Mouse (Mus musculus): Measurements from ENCODE around the gene Efcab9.

Efcab9 gene

GRCm38 (mm10) chr11:32505091-32505739 is 26.7 kb downstream of the Efcab9 start:
- Histone ChIP-seq H3K27me3 (ENCODE audit: insufficient read depth, low read length) (no peaks in the 10 kb centered on the region), H3K9me3 (ENCODE audit: low read length) (no peaks in the 10 kb centered on the region), H3K36me3 (ENCODE audit: insufficient read depth, low read length) (0 out of 2 replicates have a peak, but pooled peaks cover 4% of the 10 kb centered on the region), H3K4me3 (replicated peaks; ENCODE audit: low read length) (no peak overlapping the region), H3K4me1 (replicated peaks; ENCODE audit: low read depth, low read length) (no peaks in the 10 kb centered on the region)
- TF ChIP-seq NANOG (IDR thresholded peaks at IDR 0.05; ENCODE audit: borderline replicate concordance, low read length) (no peak), POU5F1 (IDR thresholded peaks at IDR 0.05; ENCODE audit: borderline replicate concordance, low read length) (no peak), CTCF (conservative IDR thresholded peaks at IDR 0.05; ENCODE audit: low read length) (no peak)

- Histone ChIP-seq H3K4me3 (replicated peaks; ENCODE audit: low read length) (no peak overlapping the region), H3K9me3 (ENCODE audit: low read length) (no peaks in the 10 kb centered on the region), H3K4me1 (replicated peaks; ENCODE audit: low read depth, low read length) (no peaks in the 10 kb centered on the region), H3K36me3 (ENCODE audit: insufficient read depth, low read length) (0 out of 2 replicates have a peak, but pooled peaks cover 4% of the 10 kb centered on the region), H3K27me3 (ENCODE audit: insufficient read depth, low read length) (no peaks in the 10 kb centered on the region)
- TF ChIP-seq NANOG (IDR thresholded peaks at IDR 0.05; ENCODE audit: borderline replicate concordance, low read length): no peak
- no peak for TF ChIP-seq POU5F1 (IDR thresholded peaks at IDR 0.05; ENCODE audit: borderline replicate concordance, low read length)
- TF ChIP-seq CTCF (conservative IDR thresholded peaks at IDR 0.05; ENCODE audit: low read length): no peak
Observed at GRCm38 (mm10) chr11:32503711-32504110, 28.2 kb downstream of the Efcab9 start.

GRCm38 (mm10) chr11:32499931-32500330 is 31.9 kb downstream of the Efcab9 start:
- Histone ChIP-seq H3K4me1 (replicated peaks; ENCODE audit: low read depth, low read length) (0 out of 2 replicates have a peak, but pooled peaks cover 4% of the 10 kb centered on the region), H3K4me3 (replicated peaks; ENCODE audit: low read length) (no peak overlapping the region), H3K9me3 (ENCODE audit: low read length) (no peaks in the 10 kb centered on the region), H3K36me3 (ENCODE audit: insufficient read depth, low read length) (0 out of 2 replicates have a peak, but pooled peaks cover 4% of the 10 kb centered on the region), H3K27me3 (ENCODE audit: insufficient read depth, low read length) (no peaks in the 10 kb centered on the region)
- no peak for TF ChIP-seq CTCF (conservative IDR thresholded peaks at IDR 0.05; ENCODE audit: low read length)

- TF ChIP-seq NANOG (IDR thresholded peaks at IDR 0.05; ENCODE audit: borderline replicate concordance, low read length) (no peak), CTCF (conservative IDR thresholded peaks at IDR 0.05; ENCODE audit: low read length) (no peak), POU5F1 (IDR thresholded peaks at IDR 0.05; ENCODE audit: borderline replicate concordance, low read length) (no peak)
- Histone ChIP-seq H3K36me3 (ENCODE audit: insufficient read depth, low read length) (0 out of 2 replicates have a peak, but pooled peaks cover 4% of the 10 kb centered on the region), H3K4me3 (replicated peaks; ENCODE audit: low read length) (no peak overlapping the region), H3K27me3 (ENCODE audit: insufficient read depth, low read length) (no peaks in the 10 kb centered on the region), H3K9me3 (ENCODE audit: low read length) (no peaks in the 10 kb centered on the region), H3K4me1 (replicated peaks; ENCODE audit: low read depth, low read length) (0 out of 2 replicates have a peak, but pooled peaks cover 4% of the 10 kb centered on the region)
Observed at GRCm38 (mm10) chr11:32498757-32499535, 32.9 kb downstream of the Efcab9 start.

- H3K4me3 ChIP-seq (replicated peaks; ENCODE audit: low read length): no peak overlapping the region
- H3K27me3 ChIP-seq (ENCODE audit: insufficient read depth, low read length): no peaks in the 10 kb centered on the region
- TF ChIP-seq CTCF (conservative IDR thresholded peaks at IDR 0.05; ENCODE audit: low read length) (no peak), NANOG (IDR thresholded peaks at IDR 0.05; ENCODE audit: borderline replicate concordance, low read length) (no peak), POU5F1 (IDR thresholded peaks at IDR 0.05; ENCODE audit: borderline replicate concordance, low read length) (no peak)
- no peaks in the 10 kb centered on the region for H3K9me3 ChIP-seq (ENCODE audit: low read length)
- H3K4me1 ChIP-seq (replicated peaks; ENCODE audit: low read depth, low read length): 0 out of 2 replicates have a peak, but pooled peaks cover 4% of the 10 kb centered on the region
- no peaks in the 10 kb centered on the region for H3K36me3 ChIP-seq (ENCODE audit: insufficient read depth, low read length)
Observed at GRCm38 (mm10) chr11:32495283-32495682, 36.6 kb downstream of the Efcab9 start.

DNA sequence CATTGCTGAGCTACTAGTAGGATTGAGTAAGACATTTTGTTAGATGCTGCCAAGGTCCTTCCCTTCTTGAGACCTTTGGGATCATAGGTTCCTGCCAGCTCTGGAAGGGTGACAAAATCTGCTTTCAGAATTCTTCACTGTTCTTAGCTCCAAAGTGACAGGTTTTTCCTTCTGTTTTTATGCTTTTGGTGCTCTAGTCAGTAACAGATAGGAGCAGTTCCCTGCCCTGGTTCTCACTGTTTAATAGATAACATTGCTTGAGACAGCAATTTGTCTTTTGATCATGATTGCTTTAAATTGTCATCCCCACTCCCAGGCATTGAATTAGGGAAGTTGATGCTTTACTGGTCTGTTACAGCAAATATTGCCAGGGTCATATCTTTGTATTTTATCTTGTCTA is 38.6 kb downstream of the Efcab9 start:
- TF ChIP-seq CTCF (conservative IDR thresholded peaks at IDR 0.05; ENCODE audit: low read length): no peak
- TF ChIP-seq POU5F1 (IDR thresholded peaks at IDR 0.05; ENCODE audit: borderline replicate concordance, low read length): no peak
- no peak for TF ChIP-seq NANOG (IDR thresholded peaks at IDR 0.05; ENCODE audit: borderline replicate concordance, low read length)
- H3K4me1 ChIP-seq (replicated peaks; ENCODE audit: low read depth, low read length): 0 out of 2 replicates have a peak, but pooled peaks cover 4% of the 10 kb centered on the region

GRCm38 (mm10) chr11:32491079-32491478 is 40.8 kb downstream of the Efcab9 start:
- Histone ChIP-seq H3K9me3 (ENCODE audit: low read length) (no peaks in the 10 kb centered on the region), H3K36me3 (ENCODE audit: insufficient read depth, low read length) (no peaks in the 10 kb centered on the region), H3K27me3 (ENCODE audit: insufficient read depth, low read length) (no peaks in the 10 kb centered on the region), H3K4me1 (replicated peaks; ENCODE audit: low read depth, low read length) (0 out of 2 replicates have a peak, but pooled peaks cover 4% of the 10 kb centered on the region), H3K4me3 (replicated peaks; ENCODE audit: low read length) (no peak overlapping the region)
- TF ChIP-seq CTCF (conservative IDR thresholded peaks at IDR 0.05; ENCODE audit: low read length) (no peak), NANOG (IDR thresholded peaks at IDR 0.05; ENCODE audit: borderline replicate concordance, low read length) (no peak), POU5F1 (IDR thresholded peaks at IDR 0.05; ENCODE audit: borderline replicate concordance, low read length) (no peak)

More for the DNA sequence above, 38.6 kb downstream of the Efcab9 start:
- no peak overlapping the region for H3K4me3 ChIP-seq (replicated peaks; ENCODE audit: low read length)
- H3K27me3 ChIP-seq (ENCODE audit: insufficient read depth, low read length): no peaks in the 10 kb centered on the region
- H3K9me3 ChIP-seq (ENCODE audit: low read length): no peaks in the 10 kb centered on the region
- no peaks in the 10 kb centered on the region for H3K36me3 ChIP-seq (ENCODE audit: insufficient read depth, low read length)

DNA sequence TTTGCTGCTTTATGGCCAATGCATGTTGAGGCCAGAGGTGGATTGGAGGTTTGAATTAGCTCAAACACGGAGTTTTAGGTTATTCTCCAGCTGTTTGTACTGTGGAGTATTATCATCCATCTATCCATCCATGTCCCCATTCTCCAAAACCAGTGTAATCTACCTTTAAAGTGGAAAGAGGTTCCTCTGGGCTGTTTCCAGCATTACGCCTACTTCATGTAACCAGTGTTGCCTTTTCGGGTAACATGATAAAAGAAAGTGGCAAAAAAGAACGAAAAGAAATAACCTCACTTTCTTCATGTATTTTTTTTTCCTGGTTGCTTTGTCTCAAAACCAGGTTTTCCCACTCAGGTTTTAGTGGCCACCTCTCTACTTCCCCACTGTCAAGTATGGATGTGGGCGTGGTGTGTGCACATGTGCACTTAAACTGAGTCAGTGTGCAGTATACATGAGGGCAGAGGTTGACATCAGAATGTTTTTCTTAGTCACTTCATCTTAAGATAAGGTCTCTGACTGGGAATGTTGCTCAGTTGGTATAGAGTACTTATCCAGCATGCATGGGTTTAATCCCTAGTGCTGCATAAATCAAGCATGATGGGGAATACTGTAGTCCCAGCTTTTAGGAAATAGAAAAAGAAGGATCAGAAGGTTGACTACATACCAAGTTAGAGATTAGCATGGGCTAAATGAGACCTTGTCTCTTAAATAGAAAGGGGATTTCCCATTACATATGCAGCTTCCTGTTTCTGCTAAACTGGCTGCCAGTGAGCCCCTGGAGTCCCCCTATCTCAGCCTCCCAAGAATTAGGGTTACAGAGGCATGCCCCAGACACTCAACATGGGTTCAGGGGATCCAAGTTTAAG is 42.8 kb downstream of the Efcab9 start:
- no peaks in the 10 kb centered on the region for H3K27me3 ChIP-seq (ENCODE audit: insufficient read depth, low read length)
- no peaks in the 10 kb centered on the region for H3K9me3 ChIP-seq (ENCODE audit: low read length)
- 0 out of 2 replicates have a peak, but pooled peaks cover 4% of the 10 kb centered on the region for H3K4me1 ChIP-seq (replicated peaks; ENCODE audit: low read depth, low read length)
- TF ChIP-seq POU5F1 (IDR thresholded peaks at IDR 0.05; ENCODE audit: borderline replicate concordance, low read length) (no peak), NANOG (IDR thresholded peaks at IDR 0.05; ENCODE audit: borderline replicate concordance, low read length) (no peak), CTCF (conservative IDR thresholded peaks at IDR 0.05; ENCODE audit: low read length) (no peak)
- H3K4me3 ChIP-seq (replicated peaks; ENCODE audit: low read length): no peak overlapping the region
- H3K36me3 ChIP-seq (ENCODE audit: insufficient read depth, low read length): no peaks in the 10 kb centered on the region
